ENCODE assay signal across 11 mouse cellular contexts in genomic region chr7:75587727-75588126, GRCm38 (mm10).
DNase-seq lines count a peak whose midpoint lies in the region; ATAC-seq lines count a peak whose summit lies in the region.
"Had no signal": no experiment of that assay in that cellular context is flagged by ENCODE, and none has a peak within 500 bp of the region (broad histone marks: within the 10 kb centered on the region; RNA-seq: fewer than 3 reads in every experiment).

No protein-coding gene starts in this region.

- intact Hi-C loops in left cerebral cortex, postnatal 10 days (cut with DNase I), result no loop called here

- DNase-seq in spleen, adult 12 weeks (ENCODE audit: low spot score), result peak; percentile 52
- DNase-seq in spleen, adult 18-20 months, result no peak
- DNase-seq in c-Kit-positive CD71-positive TER-119-positive erythroid progenitor cells, embryonic 14.5 days (ENCODE audit: low spot score), result peak; percentile 89
- DNase-seq in thymus, postnatal 14 days, result peak; percentile 63
- DNase-seq in hindbrain, embryonic 10.5 days (ENCODE audit: low spot score), result no peak
- DNase-seq in left cerebral cortex, postnatal 10 days (ENCODE audit: extremely low spot score in 1 of 2, low spot score in 2 of 2), result no peak
- DNase-seq: gastrocnemius, postnatal 36 days; kidney, postnatal 10 days had no signal

- H3K27me3 ChIP-seq in liver, embryonic 15.5 days, result no peaks in the 10 kb centered on the region
- no peaks in the 10 kb centered on the region for H3K27me3 ChIP-seq in hindbrain, embryonic 10.5 days (ENCODE audit: insufficient read depth, poor library complexity, severe bottlenecking)
- H3K27me3 ChIP-seq: limb, embryonic 13.5 days had no signal

- ATAC-seq in liver, embryonic 15.5 days (ENCODE audit: insufficient read depth), result peak; percentile 76

- H3K4me3 ChIP-seq in liver, embryonic 15.5 days (replicated peaks), result peak overlapping the region; percentile 51
- H3K4me3 ChIP-seq in hindbrain, embryonic 10.5 days, result no peak overlapping the region
- H3K4me3 ChIP-seq: embryonic facial prominence, embryonic 10.5 days; limb, embryonic 13.5 days had no signal

- H3K9ac ChIP-seq in liver, embryonic 15.5 days, result peak overlapping the region; percentile 33
- H3K9ac ChIP-seq: limb, embryonic 13.5 days had no signal

- H3K36me3 ChIP-seq in liver, embryonic 15.5 days (replicated peaks), result no peaks in the 10 kb centered on the region; the same call in 1 of the 2 replicates
- H3K36me3 ChIP-seq in hindbrain, embryonic 10.5 days, result peaks cover 23% of the 10 kb centered on the region; the same call in 1 of the 2 replicates

- peaks cover 64% of the 10 kb centered on the region for H3K4me1 ChIP-seq in liver, embryonic 15.5 days (replicated peaks)
- 0 out of 2 replicates have a peak, but pooled peaks cover 3% of the 10 kb centered on the region for H3K4me1 ChIP-seq in hindbrain, embryonic 10.5 days (replicated peaks)

- H3K4me2 ChIP-seq in liver, embryonic 15.5 days, result peak overlapping the region; percentile 71
- H3K4me2 ChIP-seq: limb, embryonic 13.5 days had no signal

- H3K27ac ChIP-seq in liver, embryonic 15.5 days (replicated peaks), result peak overlapping the region; percentile 87
- H3K27ac ChIP-seq in hindbrain, embryonic 10.5 days, result no peak overlapping the region
- H3K27ac ChIP-seq: embryonic facial prominence, embryonic 10.5 days; limb, embryonic 13.5 days had no signal

- 17% methylated on average over 5 of the region's 5 CpGs for WGBS in liver, embryonic 15.5 days (ENCODE audit: insufficient replicate concordance)
- 91% methylated on average over 5 of the region's 5 CpGs for WGBS in hindbrain, embryonic 10.5 days

- H3K9me3 ChIP-seq in liver, embryonic 15.5 days (replicated peaks), result no peaks in the 10 kb centered on the region
- no peaks in the 10 kb centered on the region for H3K9me3 ChIP-seq in hindbrain, embryonic 10.5 days
- H3K9me3 ChIP-seq: embryonic facial prominence, embryonic 10.5 days; limb, embryonic 13.5 days had no signal

Comparison
In these comparisons a context has a peak if more than half of its experiments do, and no peak if none do; other contexts are left out.
1. DNase-seq: peak in spleen, adult 12 weeks (single experiment), c-Kit-positive CD71-positive TER-119-positive erythroid progenitor cells, embryonic 14.5 days (single experiment) and thymus, postnatal 14 days (single experiment); none in spleen, adult 18-20 months (0 of 2), hindbrain, embryonic 10.5 days (single experiment) and left cerebral cortex, postnatal 10 days (0 of 2).